Mouse (Mus musculus): ENCODE measurements around the gene Fgfr2. TPM values are rescaled to one million over a fixed set of nuclear protein-coding genes. Genes with fewer than 3 reads are reported as not detected.

Gene Fgfr2
- total and polyA plus RNA-seq, 2 experiments from 2014 or later, result 17.1 to 47.6 TPM

DNA sequence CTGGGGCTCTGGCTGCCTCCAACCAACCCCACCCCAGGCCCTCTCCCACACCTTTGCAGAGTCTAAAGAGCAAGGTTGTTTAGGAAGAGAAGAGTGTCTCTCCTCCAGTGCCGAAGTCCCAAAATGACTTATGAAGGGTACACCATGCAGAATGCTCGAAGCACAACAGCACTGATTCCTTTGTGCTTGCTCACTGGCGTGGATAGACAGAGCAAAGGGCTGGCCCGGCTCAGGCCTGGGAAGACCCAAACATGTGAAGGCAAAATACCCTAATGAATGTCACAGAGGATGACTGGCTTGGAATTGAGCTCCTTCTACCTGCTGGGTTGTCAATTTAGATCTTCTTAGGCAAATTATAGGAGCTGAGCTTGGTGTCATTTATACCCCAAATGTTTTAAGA lies 2914.5 kb downstream of the Fgfr2 start:
- H3K27me3 ChIP-seq (ENCODE audit: insufficient read depth, low read length), result no peaks in the 10 kb centered on the region
- H3K9ac ChIP-seq, result no peak overlapping the region
- WGBS, result 37% methylated on average over 4 of the region's 4 CpGs
- ATAC-seq, result no peak
- DNase-seq, result no peak
- no peaks in the 10 kb centered on the region for H3K9me3 ChIP-seq (ENCODE audit: low read length)
- H3K27ac ChIP-seq (ENCODE audit: low read depth, low read length), result no peak overlapping the region
- no peak overlapping the region for H3K4me2 ChIP-seq (ENCODE audit: low read depth)
- no peaks in the 10 kb centered on the region for H3K36me3 ChIP-seq (ENCODE audit: insufficient read depth)
- H3K4me3 ChIP-seq (ENCODE audit: low read depth, low read length), result no peak overlapping the region
- TF ChIP-seq CTCF (IDR thresholded peaks at IDR 0.05; ENCODE audit: low read depth), result no peak
- no peaks in the 10 kb centered on the region for H3K4me1 ChIP-seq (ENCODE audit: insufficient read depth)

DNA sequence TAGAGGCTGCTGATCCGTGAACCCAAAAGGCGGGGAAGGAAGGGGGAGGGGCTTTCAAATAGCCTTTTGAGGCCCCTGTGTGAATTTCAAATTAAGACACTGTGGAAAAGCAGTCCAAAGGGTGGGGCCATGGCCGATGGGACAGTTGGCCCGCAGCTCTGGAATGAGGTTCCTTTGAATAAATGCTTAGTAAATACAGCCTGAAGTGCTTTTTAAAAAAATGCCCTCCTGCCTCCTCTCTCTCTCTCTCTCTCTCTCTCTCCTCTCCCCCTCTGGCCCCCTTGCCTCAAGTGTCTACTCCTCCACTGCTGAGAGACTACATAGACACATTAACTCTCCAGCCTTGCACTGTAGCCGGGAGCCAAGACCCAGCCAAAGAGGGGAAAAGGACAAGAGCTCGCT lies 2917.0 kb downstream of the Fgfr2 start:
- no peak overlapping the region for H3K9ac ChIP-seq
- no peak for ATAC-seq

DNA sequence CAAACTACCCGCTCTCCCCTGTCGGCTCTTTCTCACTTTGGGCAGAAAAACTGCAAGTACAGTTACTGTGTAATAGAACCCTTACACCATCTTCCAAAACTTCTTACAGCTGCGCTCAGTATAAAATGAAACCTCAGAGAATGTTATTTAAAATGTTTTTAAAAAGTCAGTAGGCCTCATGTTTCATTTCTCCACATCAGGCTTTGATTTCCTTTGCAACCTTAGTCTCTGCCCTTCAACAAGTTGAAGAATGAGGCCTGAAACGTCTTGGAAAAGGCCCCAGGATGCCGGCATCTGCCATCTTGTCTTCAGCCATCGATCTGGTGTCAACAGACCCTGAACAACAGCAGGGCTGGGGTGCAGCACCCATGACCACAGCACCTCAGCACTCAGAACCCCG lies 2918.0 kb downstream of the Fgfr2 start:
- 82% methylated on average over 7 of the region's 7 CpGs for WGBS
- Histone ChIP-seq H3K4me1 (ENCODE audit: insufficient read depth) (no peaks in the 10 kb centered on the region), H3K4me2 (ENCODE audit: low read depth) (no peak overlapping the region), H3K27ac (ENCODE audit: low read depth, low read length) (no peak overlapping the region), H3K4me3 (ENCODE audit: low read depth, low read length) (no peak overlapping the region), H3K36me3 (ENCODE audit: insufficient read depth) (no peaks in the 10 kb centered on the region), H3K27me3 (ENCODE audit: insufficient read depth, low read length) (no peaks in the 10 kb centered on the region), H3K9me3 (ENCODE audit: low read length) (no peaks in the 10 kb centered on the region), H3K9ac (no peak overlapping the region)
- ATAC-seq (no peak), DNase-seq (no peak)
- no peak for TF ChIP-seq CTCF (IDR thresholded peaks at IDR 0.05; ENCODE audit: low read depth)

More for the DNA sequence above, 2917.0 kb downstream of the Fgfr2 start:
- Histone ChIP-seq H3K4me1 (ENCODE audit: insufficient read depth) (no peaks in the 10 kb centered on the region), H3K4me3 (ENCODE audit: low read depth, low read length) (no peak overlapping the region), H3K27ac (ENCODE audit: low read depth, low read length) (no peak overlapping the region), H3K9me3 (ENCODE audit: low read length) (no peaks in the 10 kb centered on the region), H3K4me2 (ENCODE audit: low read depth) (no peak overlapping the region), H3K36me3 (ENCODE audit: insufficient read depth) (no peaks in the 10 kb centered on the region), H3K27me3 (ENCODE audit: insufficient read depth, low read length) (no peaks in the 10 kb centered on the region)
- no peak for DNase-seq
- TF ChIP-seq CTCF (IDR thresholded peaks at IDR 0.05; ENCODE audit: low read depth), result no peak
- WGBS, result 12% methylated on average over 6 of the region's 6 CpGs

DNA sequence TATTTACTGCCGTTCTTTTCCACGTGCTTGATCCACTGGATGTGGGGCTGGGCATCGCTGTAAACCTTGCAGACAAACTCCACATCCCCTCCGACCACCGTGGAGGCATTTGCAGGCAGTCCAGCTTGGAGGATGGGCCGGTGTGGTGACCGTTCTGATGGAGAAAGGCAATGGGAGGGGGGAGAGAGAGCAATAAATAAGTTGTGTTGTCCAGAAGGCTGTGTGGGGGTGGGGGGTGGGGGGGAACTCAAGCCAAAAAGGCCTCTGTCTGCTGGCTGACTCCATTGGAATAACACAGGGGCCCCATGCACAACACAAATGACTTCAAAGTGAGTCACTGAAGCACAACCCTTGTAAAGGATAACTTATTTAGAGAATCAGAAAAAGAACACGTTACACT lies 2922.1 kb downstream of the Fgfr2 start:
- no peaks in the 10 kb centered on the region for H3K9me3 ChIP-seq (ENCODE audit: low read length)
- no peak overlapping the region for H3K4me3 ChIP-seq (ENCODE audit: low read depth, low read length)
- no peak overlapping the region for H3K4me2 ChIP-seq (ENCODE audit: low read depth)
- H3K9ac ChIP-seq, result no peak overlapping the region
- no peaks in the 10 kb centered on the region for H3K36me3 ChIP-seq (ENCODE audit: insufficient read depth)
- no peaks in the 10 kb centered on the region for H3K27me3 ChIP-seq (ENCODE audit: insufficient read depth, low read length)
- TF ChIP-seq CTCF (IDR thresholded peaks at IDR 0.05; ENCODE audit: low read depth), result no peak
- DNase-seq (no peak), ATAC-seq (no peak)
- WGBS, result 81% methylated on average over 8 of the region's 8 CpGs
- no peak overlapping the region for H3K27ac ChIP-seq (ENCODE audit: low read depth, low read length)
- H3K4me1 ChIP-seq (ENCODE audit: insufficient read depth), result no peaks in the 10 kb centered on the region

DNA sequence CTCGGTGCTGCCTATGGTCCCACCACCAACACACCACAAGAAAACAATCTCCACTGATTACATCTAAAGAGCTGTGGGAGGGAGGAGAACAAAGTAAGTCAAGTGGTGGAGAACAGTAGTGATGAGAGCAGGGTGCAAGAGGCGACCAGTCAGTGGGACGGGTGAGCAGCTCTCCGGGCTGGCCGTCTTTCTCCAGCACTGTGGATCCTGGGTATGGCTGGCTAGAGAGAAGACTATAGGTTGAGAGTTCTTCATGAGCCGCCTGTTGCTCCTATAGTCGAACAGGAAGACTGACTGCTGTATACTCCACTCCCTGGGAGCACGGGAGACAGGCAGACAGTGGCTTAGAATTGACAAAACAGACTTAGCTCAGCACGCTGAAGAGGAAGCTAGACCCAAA lies 2923.2 kb downstream of the Fgfr2 start:
- WGBS, result 87% methylated on average over 9 of the region's 9 CpGs
- H3K27me3 ChIP-seq (ENCODE audit: insufficient read depth, low read length), result no peaks in the 10 kb centered on the region
- no peak overlapping the region for H3K27ac ChIP-seq (ENCODE audit: low read depth, low read length)
- TF ChIP-seq CTCF (IDR thresholded peaks at IDR 0.05; ENCODE audit: low read depth), result no peak
- ATAC-seq (no peak), DNase-seq (no peak)
- no peak overlapping the region for H3K9ac ChIP-seq
- no peak overlapping the region for H3K4me3 ChIP-seq (ENCODE audit: low read depth, low read length)
- no peaks in the 10 kb centered on the region for H3K4me1 ChIP-seq (ENCODE audit: insufficient read depth)
- no peak overlapping the region for H3K4me2 ChIP-seq (ENCODE audit: low read depth)
- H3K36me3 ChIP-seq (ENCODE audit: insufficient read depth), result no peaks in the 10 kb centered on the region
- H3K9me3 ChIP-seq (ENCODE audit: low read length), result no peaks in the 10 kb centered on the region

DNA sequence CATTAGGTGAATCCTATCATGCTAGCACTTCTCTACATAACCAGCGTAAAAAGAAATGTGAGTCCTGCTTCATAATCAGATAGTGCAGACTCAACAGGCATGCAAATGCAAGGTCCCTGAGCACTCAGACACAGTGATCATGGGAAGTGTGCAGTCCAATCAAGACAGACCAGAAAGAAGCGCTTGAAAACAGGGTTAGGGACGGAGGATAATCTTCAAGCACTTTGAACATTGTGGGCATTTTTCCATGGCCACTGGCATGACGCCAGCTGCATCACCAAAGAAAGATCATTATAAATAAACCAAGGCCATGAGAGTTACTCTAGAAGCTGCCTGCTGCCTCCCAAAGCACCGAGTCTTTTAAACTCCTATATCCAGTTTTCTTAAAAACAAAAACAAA lies 2923.8 kb downstream of the Fgfr2 start:
- Histone ChIP-seq H3K27me3 (ENCODE audit: insufficient read depth, low read length) (no peaks in the 10 kb centered on the region), H3K4me1 (ENCODE audit: insufficient read depth) (no peaks in the 10 kb centered on the region), H3K27ac (ENCODE audit: low read depth, low read length) (no peak overlapping the region), H3K36me3 (ENCODE audit: insufficient read depth) (no peaks in the 10 kb centered on the region), H3K4me2 (ENCODE audit: low read depth) (no peak overlapping the region), H3K9ac (no peak overlapping the region), H3K4me3 (ENCODE audit: low read depth, low read length) (no peak overlapping the region), H3K9me3 (ENCODE audit: low read length) (no peaks in the 10 kb centered on the region)
- 43% methylated on average over 5 of the region's 5 CpGs for WGBS
- no peak for ATAC-seq
- no peak for DNase-seq
- TF ChIP-seq CTCF (IDR thresholded peaks at IDR 0.05; ENCODE audit: low read depth), result no peak

DNA sequence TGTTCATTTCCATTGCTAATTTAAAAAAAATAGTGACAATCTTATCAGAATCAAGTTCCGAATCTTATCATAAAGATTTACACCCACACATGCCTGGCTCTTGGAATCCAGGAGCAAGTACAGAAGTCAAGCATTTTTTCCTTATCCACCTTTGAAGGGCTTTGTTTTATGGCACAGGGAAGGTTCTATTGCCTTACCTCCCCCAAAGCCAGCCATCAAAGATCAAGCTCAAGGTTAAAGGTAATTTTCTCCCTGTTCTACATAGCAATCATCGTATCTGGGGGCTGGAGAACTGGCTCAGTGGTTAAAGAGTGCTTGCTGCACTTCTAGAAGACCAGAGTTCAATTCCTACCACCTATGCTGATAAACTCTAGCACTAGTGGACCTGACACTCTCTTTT lies 2928.1 kb downstream of the Fgfr2 start:
- no peak overlapping the region for H3K4me2 ChIP-seq (ENCODE audit: low read depth)
- no peaks in the 10 kb centered on the region for H3K36me3 ChIP-seq (ENCODE audit: insufficient read depth)
- H3K27me3 ChIP-seq (ENCODE audit: insufficient read depth, low read length), result no peaks in the 10 kb centered on the region
- ATAC-seq (no peak), DNase-seq (no peak)
- no peak overlapping the region for H3K27ac ChIP-seq (ENCODE audit: low read depth, low read length)
- no peak overlapping the region for H3K4me3 ChIP-seq (ENCODE audit: low read depth, low read length)
- WGBS, result 85% methylated on average over 2 of the region's 2 CpGs
- H3K4me1 ChIP-seq (ENCODE audit: insufficient read depth), result peaks cover 6% of the 10 kb centered on the region; the same call in 1 of the 2 replicates
- no peak for TF ChIP-seq CTCF (IDR thresholded peaks at IDR 0.05; ENCODE audit: low read depth)
- no peak overlapping the region for H3K9ac ChIP-seq
- no peaks in the 10 kb centered on the region for H3K9me3 ChIP-seq (ENCODE audit: low read length)

Measured in forebrain, postnatal 0 days (tissue).